Mouse (Mus musculus) hindbrain, postnatal 0 days (tissue): Measurements from ENCODE around the gene Tsc2. TPM values are rescaled to one million over a fixed set of nuclear protein-coding genes. Genes with fewer than 3 reads are reported as not detected.
A peak's percentile ranks its signal among the peaks of the same experiment; 100 is the strongest.

Source experiments
- ATAC-seq: fragments of 200-750 bp; cut with Nextera tagmentation; 2 replicates; pipeline ENCODE4 v1.8.0; 2017; ENCODE audit warnings: mild to moderate bottlenecking, moderate TSS enrichment, moderate library complexity
- DNase-seq: peaks from one replicate; pipeline ENCODE4 v3.0.0-alpha.2; 2015; ENCODE audit warnings: low spot score
- H3K27ac ChIP-seq: fragments of 300-500 bp; sonication (generic); 2 replicates; pipeline ENCODE4 v1.5.1; 2014; ENCODE audit warnings: mild to moderate bottlenecking
- H3K27me3 ChIP-seq: fragments of 300-500 bp; sonication (generic); 2 replicates; pipeline ENCODE4 v1.6.1; 2014; ENCODE audit warnings: low read length, mixed read lengths; ENCODE audit not compliant: insufficient read depth
- H3K36me3 ChIP-seq: fragments of 300-500 bp; sonication (generic); 2 replicates; pipeline ENCODE4 v1.6.1; 2014; ENCODE audit warnings: low read length, mixed read lengths; ENCODE audit not compliant: insufficient read depth
- H3K4me1 ChIP-seq: fragments of 300-500 bp; sonication (generic); 2 replicates; pipeline ENCODE4 v1.6.1; 2014; ENCODE audit warnings: antibody characterized with exemption, low read length, mixed read lengths; ENCODE audit not compliant: insufficient read depth
- H3K4me2 ChIP-seq: fragments of 300-500 bp; sonication (generic); 2 replicates; pipeline ENCODE4 v1.6.1; 2014; ENCODE audit warnings: low read depth, mild to moderate bottlenecking, low read length, moderate library complexity, mixed read lengths
- H3K4me3 ChIP-seq: fragments of 300-500 bp; sonication (generic); 2 replicates; pipeline ENCODE4 v1.5.1; 2014; ENCODE audit warnings: low read length
- H3K9ac ChIP-seq: fragments of 300-500 bp; sonication (generic); replicated peaks from 2 replicates; pipeline ENCODE4 v1.6.1; 2014; ENCODE audit warnings: mild to moderate bottlenecking, low read length, moderate library complexity, mixed read lengths
- H3K9me3 ChIP-seq: fragments of 300-500 bp; sonication (generic); 2 replicates; pipeline ENCODE4 v1.6.1; 2016; ENCODE audit warnings: low read length, mixed read lengths
- CTCF ChIP-seq: IDR thresholded peaks from 2 replicates; pipeline ENCODE4 v1.5.1; 2016; ENCODE audit warnings: antibody characterized with exemption, control low read depth, low read depth
- WGBS: fragments of 180-500 bp; shearing (Covaris S2); extraction: QIAGEN DNeasy Blood & Tissue Kit; methylation state at CpG from one replicate; pipeline ENCODE4 v1.1.7; 2014; 5-methylcytosine and 5-hydroxymethylcytosine counted together
- polyA plus RNA-seq: library from polyadenylated mRNA; unstranded; fragments of >200 nt; fragmentation: Nextera tagmentation; extraction: Ambion mirVana; gene quantifications from 2 replicates; pipeline ENCODE4 v1.2.1, GENCODE M21; 2015
- total RNA-seq: library from RNA; depleted of rRNA; stranded (reverse); fragments of >200 nt; gene quantifications from 2 replicates; pipeline ENCODE4 v1.2.3, GENCODE M21; 2014

The Tsc2 gene
- total and polyA plus RNA-seq, 2 experiments from 2014 or later, result 51.2 to 114 TPM

- H3K9ac ChIP-seq, result no peak overlapping the region
- H3K4me1 ChIP-seq, result no peaks in the 10 kb centered on the region
- DNase-seq (no peak), ATAC-seq (no peak)
- H3K4me2 ChIP-seq, result no peak overlapping the region
- TF ChIP-seq CTCF, result no peak
- H3K9me3 ChIP-seq, result no peaks in the 10 kb centered on the region
- no peak overlapping the region for H3K4me3 ChIP-seq
- peaks cover 84% of the 10 kb centered on the region for H3K36me3 ChIP-seq
- WGBS, result 81% methylated on average over 4 of the region's 4 CpGs
- peak overlapping the region; percentile 41; the same call in 1 of the 2 replicates for H3K27ac ChIP-seq
- H3K27me3 ChIP-seq, result no peaks in the 10 kb centered on the region
Observed at GRCm38 (mm10) chr17:24600502-24600901, 31.9 kb downstream of the Tsc2 start.

DNA sequence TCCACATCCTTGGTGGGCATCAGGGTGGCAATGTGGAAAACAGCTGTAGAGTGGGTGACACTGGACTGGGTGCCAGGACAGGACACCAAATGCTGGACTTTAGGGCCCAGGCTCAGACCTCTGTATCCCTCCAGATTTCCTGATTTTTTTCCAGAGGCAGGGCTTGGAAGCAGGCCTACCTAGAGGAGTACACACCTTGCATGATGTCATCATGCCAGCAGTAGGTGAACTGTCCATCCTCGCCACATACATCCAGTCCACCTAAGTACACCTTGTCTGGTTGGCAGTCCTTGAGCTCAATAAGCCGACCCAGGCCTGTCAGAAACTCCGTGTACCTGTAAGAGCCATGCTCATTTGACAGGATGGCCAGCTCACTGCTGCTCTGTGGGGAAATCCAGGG, 34.4 kb downstream of the Tsc2 start:
- no peaks in the 10 kb centered on the region for H3K27me3 ChIP-seq
- ATAC-seq (no peak), DNase-seq (no peak)
- H3K9me3 ChIP-seq, result no peaks in the 10 kb centered on the region
- WGBS, result 95% methylated on average over 3 of the region's 3 CpGs
- no peaks in the 10 kb centered on the region for H3K4me1 ChIP-seq
- H3K4me3 ChIP-seq, result no peak overlapping the region
- no peak for TF ChIP-seq CTCF
- no peak overlapping the region for H3K9ac ChIP-seq
- H3K27ac ChIP-seq, result no peak overlapping the region
- peaks cover 88% of the 10 kb centered on the region for H3K36me3 ChIP-seq
- no peak overlapping the region for H3K4me2 ChIP-seq

DNA sequence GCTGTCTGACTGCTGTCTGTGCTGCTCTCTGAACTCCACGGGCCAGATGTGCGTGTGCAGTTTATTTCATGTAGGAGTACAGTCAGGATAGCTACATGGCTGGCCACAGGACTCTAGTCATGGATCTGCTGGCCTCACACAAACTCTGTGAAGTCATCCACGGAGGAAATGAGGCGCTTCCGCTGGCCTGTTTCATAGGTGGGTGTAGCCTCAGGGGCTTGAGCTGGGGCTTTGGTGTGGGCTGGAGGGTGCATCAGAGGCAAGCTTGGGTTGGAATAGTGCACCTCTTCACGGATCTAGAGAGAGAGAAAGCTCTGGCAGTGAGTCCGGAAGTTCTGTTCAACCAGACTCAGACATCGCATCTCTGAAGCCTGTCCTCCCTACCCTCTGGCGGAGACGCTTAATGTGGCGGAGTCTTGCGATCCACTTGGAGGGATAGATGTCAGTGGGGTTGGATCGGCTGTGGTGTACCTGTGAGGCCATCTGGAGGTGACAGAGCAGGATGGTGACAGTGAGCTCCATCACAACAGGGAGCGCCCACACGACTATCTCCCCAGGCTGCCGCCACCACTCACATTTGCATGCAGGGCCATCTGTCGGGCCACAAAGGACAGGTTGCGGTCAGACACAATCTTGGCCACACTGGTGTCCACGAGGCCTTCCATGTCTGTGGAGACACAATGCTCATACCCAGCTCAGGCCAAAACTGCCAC, 35.8 kb downstream of the Tsc2 start:
- no peaks in the 10 kb centered on the region for H3K27me3 ChIP-seq
- WGBS, result 79% methylated on average over 19 of the region's 19 CpGs
- ATAC-seq (no peak), DNase-seq (no peak)
- H3K27ac ChIP-seq, result 0 out of 2 replicates have a peak overlapping the region, but pooled peaks have one; percentile 20
- peaks cover 87% of the 10 kb centered on the region for H3K36me3 ChIP-seq
- no peaks in the 10 kb centered on the region for H3K9me3 ChIP-seq
- no peak overlapping the region for H3K4me3 ChIP-seq
- TF ChIP-seq CTCF, result no peak
- H3K4me1 ChIP-seq, result no peaks in the 10 kb centered on the region
- H3K9ac ChIP-seq, result no peak overlapping the region
- H3K4me2 ChIP-seq, result no peak overlapping the region

GRCm38 (mm10) chr17:24596073-24596466, 36.4 kb downstream of the Tsc2 start:
- 83% methylated on average over 5 of the region's 5 CpGs for WGBS
- DNase-seq, result no peak
- Histone ChIP-seq H3K36me3 (peaks cover 87% of the 10 kb centered on the region), H3K4me2 (no peak overlapping the region), H3K4me3 (no peak overlapping the region), H3K27ac (peak overlapping the region; percentile 20; the same call in 1 of the 2 replicates), H3K9ac (no peak overlapping the region), H3K27me3 (no peaks in the 10 kb centered on the region), H3K4me1 (no peaks in the 10 kb centered on the region), H3K9me3 (no peaks in the 10 kb centered on the region)
- ATAC-seq, result no peak
- no peak for TF ChIP-seq CTCF

DNA sequence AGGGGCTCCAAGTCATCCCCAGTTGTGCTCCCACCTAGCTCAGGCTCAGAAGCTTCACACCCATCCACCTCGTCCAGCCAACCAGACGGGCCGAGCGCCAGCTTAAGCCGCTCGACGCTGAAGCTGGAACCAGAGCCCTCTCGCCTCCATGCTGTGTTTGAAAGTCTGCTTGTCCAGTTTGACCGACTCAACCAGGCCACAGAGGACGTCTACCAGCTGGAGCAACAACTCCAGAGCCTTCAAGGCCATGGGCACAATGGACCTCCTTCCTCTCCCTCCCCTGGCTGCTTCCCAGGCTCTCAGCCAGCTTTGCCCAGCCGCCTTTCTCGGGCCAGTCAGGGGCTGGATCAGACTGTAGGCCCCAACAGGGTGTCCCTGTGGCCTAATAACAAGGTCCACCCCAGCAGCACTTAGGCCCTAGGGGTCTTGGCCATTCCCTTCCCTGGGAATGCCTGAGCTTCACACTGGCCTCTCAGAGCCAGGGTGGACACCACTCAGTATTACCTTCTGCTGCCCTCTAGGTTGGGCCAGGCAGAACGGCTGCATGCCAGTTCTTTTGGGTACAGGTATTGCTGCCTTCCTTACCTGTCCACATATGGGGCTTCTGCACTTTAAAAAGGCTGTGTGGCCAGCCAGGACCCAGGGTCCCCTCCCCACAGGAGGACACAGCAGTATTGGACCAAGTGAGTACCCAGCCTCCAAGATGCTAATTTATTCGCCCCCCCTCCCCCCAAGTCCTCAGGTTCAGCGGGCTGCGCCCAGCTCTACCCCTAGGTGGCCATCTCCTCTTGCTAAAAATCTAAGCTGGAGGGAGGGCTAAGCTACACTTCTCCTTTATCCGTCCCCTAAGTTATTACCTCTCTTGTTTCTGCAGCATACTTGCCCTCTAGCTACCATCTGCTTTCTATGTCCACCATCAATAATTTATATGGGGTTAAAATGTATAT, 37.0 kb downstream of the Tsc2 start:
- Histone ChIP-seq H3K9ac (no peak overlapping the region), H3K4me3 (no peak overlapping the region), H3K27ac (peak overlapping the region; percentile 45), H3K9me3 (no peaks in the 10 kb centered on the region), H3K4me2 (no peak overlapping the region), H3K27me3 (no peaks in the 10 kb centered on the region), H3K4me1 (no peaks in the 10 kb centered on the region), H3K36me3 (peaks cover 89% of the 10 kb centered on the region)
- WGBS, result 58% methylated on average over 17 of the region's 17 CpGs
- ATAC-seq (peak; percentile 50; the same call in 1 of the 2 replicates), DNase-seq (peak; percentile 33)
- TF ChIP-seq CTCF, result peak; percentile 51

DNA sequence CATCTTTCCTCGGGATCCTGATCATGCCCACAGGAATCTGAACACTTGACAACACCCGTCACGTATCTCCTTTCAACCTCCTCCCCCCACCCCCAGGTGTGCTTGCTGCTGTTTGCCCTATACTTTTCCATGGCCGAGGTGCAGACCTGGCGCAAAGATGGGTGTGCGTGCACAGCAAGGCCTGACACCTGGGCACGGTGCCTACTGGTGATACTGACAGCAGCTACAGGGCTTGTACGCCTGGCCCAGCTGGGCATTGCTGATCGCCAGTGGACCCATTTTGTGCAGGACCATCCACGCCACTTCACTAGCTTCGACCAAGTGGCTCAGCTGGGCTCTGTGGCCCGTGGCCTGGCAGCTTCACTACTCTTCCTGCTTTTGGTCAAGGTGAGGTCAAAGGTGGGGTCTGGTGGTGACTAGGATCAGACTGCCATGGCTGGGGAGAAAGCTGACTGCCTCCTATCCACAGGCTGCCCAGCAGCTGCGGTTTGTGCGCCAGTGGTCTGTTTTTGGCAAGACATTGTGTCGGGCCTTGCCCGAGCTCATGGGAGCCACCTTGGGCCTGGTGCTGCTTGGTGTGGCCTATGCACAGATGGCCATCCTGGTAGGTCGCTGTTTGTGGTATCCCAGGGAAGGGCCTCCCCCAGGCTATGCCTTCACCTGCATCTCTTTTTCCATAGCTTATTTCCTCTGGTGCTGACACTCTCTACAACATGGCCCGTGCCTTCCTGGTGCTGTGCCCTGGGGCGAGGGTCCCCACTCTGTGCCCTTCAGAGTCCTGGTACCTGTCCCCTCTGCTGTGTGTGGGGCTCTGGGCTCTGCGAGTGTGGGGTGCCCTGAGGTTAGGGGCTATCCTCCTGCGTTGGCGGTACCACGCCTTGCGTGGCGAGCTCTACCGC, 38.2 kb downstream of the Tsc2 start:
- Histone ChIP-seq H3K27ac (no peak overlapping the region; the same call in 1 of the 2 replicates), H3K4me2 (no peak overlapping the region), H3K4me1 (no peaks in the 10 kb centered on the region), H3K4me3 (no peak overlapping the region), H3K9ac (no peak overlapping the region), H3K36me3 (peaks cover 92% of the 10 kb centered on the region), H3K27me3 (no peaks in the 10 kb centered on the region), H3K9me3 (no peaks in the 10 kb centered on the region)
- DNase-seq (no peak), ATAC-seq (no peak)
- no peak for TF ChIP-seq CTCF
- WGBS, result 91% methylated on average over 26 of the region's 26 CpGs
